26 mouse cellular contexts compared by ENCODE assay signal in the genomic region with DNA sequence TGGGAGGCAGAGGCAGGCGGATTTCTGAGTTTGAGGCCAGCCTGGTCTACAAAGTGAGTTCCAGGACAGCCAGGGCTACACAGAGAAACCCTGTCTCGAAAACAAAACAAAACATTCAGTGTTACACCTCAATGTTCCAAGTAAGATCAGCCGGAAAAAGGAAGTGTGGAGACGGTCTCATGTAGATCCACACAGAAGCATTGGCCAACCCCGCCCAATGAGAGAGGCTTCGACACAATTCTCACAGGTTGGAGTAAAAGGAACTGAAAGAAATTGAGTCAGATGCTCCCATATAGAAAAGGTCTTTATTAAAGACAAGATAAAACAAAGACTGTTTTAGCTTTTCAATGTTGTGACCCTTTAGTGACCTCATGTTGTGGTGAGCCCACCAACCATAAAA.
DNase-seq lines count a peak whose midpoint lies in the region; ATAC-seq and TF ChIP-seq lines count a peak whose summit lies in the region.
"Had no signal": no experiment of that assay in that cellular context is flagged by ENCODE, and none has a peak within 500 bp of the region (broad histone marks: within the 10 kb centered on the region; RNA-seq: fewer than 3 reads in every experiment).

No protein-coding gene starts in this region.

- peak overlapping the region; percentile 67; the same call in 1 of the 2 replicates for H3K27ac ChIP-seq in gastrocnemius, adult 2 months
- H3K27ac ChIP-seq in intestine, postnatal 0 days (ENCODE audit: low read depth, low read length): no peak overlapping the region
- H3K27ac ChIP-seq: forebrain, embryonic 13.5 days; hindbrain, embryonic 10.5 days; hindbrain, embryonic 15.5 days; liver, embryonic 14.5 days; stomach, embryonic 15.5 days had no signal

- intact Hi-C loops in gastrocnemius, adult 2 months (cut with DNase I): no loop called here
- intact Hi-C loops in gastrocnemius, postnatal 14 days (cut with DNase I; ENCODE audit: low total_unique reads): no loop called here

- H3K4me2 ChIP-seq in intestine, postnatal 0 days (replicated peaks; ENCODE audit: low read depth): no peak overlapping the region
- H3K4me2 ChIP-seq: forebrain, embryonic 13.5 days; hindbrain, embryonic 15.5 days; lung, embryonic 14.5 days; stomach, embryonic 15.5 days had no signal

- TF ChIP-seq CTCF in gastrocnemius, adult 2 months (IDR thresholded peaks at IDR 0.05): no peak
- TF ChIP-seq CTCF in intestine, postnatal 0 days (IDR thresholded peaks at IDR 0.05; ENCODE audit: low read depth): no peak

- H3K27me3 ChIP-seq in intestine, postnatal 0 days (replicated peaks; ENCODE audit: control insufficient read depth, insufficient read depth, low read length): no peaks in the 10 kb centered on the region
- H3K27me3 ChIP-seq: hindbrain, embryonic 15.5 days; stomach, embryonic 15.5 days had no signal

- ATAC-seq in intestine, postnatal 0 days: no peak
- ATAC-seq: forebrain, embryonic 13.5 days had no signal

- WGBS in intestine, postnatal 0 days: 94% methylated on average over 6 of the region's 6 CpGs

- no peak overlapping the region for H3K9ac ChIP-seq in intestine, postnatal 0 days (ENCODE audit: low read depth, low read length)
- H3K9ac ChIP-seq: forebrain, embryonic 13.5 days; hindbrain, embryonic 15.5 days; liver, embryonic 14.5 days; lung, embryonic 14.5 days; stomach, embryonic 15.5 days had no signal

- DNase-seq in gastrocnemius, adult 2 months: peak; percentile 16
- no peak for DNase-seq in gastrocnemius, postnatal 14 days
- DNase-seq in 416B (ENCODE audit: low read depth): peak; percentile 32
- peak; percentile 48 for DNase-seq in induced T-regulatory cell, adult 2 months (ENCODE audit: low read depth)
- peak; percentile 46 for DNase-seq in naive thymus-derived CD4-positive, alpha-beta T cell, adult 2 months (ENCODE audit: low read depth)
- no peak for DNase-seq in retina, postnatal 1 day
- DNase-seq: adrenal gland, postnatal 25 days; cerebellum, postnatal 25 days; gastrocnemius, postnatal 25 days; heart, adult 2 months; heart, postnatal 14 days; kidney, adult 8-10 months; kidney, postnatal 10 days; layer of hippocampus, postnatal 36 days; left cerebral cortex, postnatal 4 days; lung, embryonic 14.5 days; lung, postnatal 14 days; midbrain, embryonic 14.5 days; thymus, adult 18-20 months; thymus, postnatal 25 days had no signal

- H3K4me1 ChIP-seq in intestine, postnatal 0 days (replicated peaks; ENCODE audit: control insufficient read depth, insufficient read depth, low read length): no peaks in the 10 kb centered on the region
- H3K4me1 ChIP-seq: forebrain, embryonic 13.5 days; hindbrain, embryonic 10.5 days; hindbrain, embryonic 15.5 days; stomach, embryonic 15.5 days had no signal

- H3K4me3 ChIP-seq in gastrocnemius, adult 2 months: no peak overlapping the region
- no peak overlapping the region for H3K4me3 ChIP-seq in intestine, postnatal 0 days (ENCODE audit: low read depth, low read length)
- H3K4me3 ChIP-seq: forebrain, embryonic 13.5 days; heart, adult 2 months; hindbrain, embryonic 10.5 days; hindbrain, embryonic 15.5 days; stomach, embryonic 15.5 days had no signal

- no peaks in the 10 kb centered on the region for H3K36me3 ChIP-seq in intestine, postnatal 0 days (ENCODE audit: control insufficient read depth, insufficient read depth)
- H3K36me3 ChIP-seq: hindbrain, embryonic 10.5 days; hindbrain, embryonic 15.5 days; stomach, embryonic 15.5 days had no signal

- H3K9me3 ChIP-seq in intestine, postnatal 0 days (ENCODE audit: control insufficient read depth): no peaks in the 10 kb centered on the region
- H3K9me3 ChIP-seq: forebrain, embryonic 13.5 days; hindbrain, embryonic 10.5 days; hindbrain, embryonic 15.5 days; stomach, embryonic 15.5 days had no signal

Comparison
In these comparisons a context has a peak if more than half of its experiments do, and no peak if none do; other contexts are left out.
1. DNase-seq: peak in gastrocnemius, adult 2 months (single experiment), 416B (single experiment), induced T-regulatory cell, adult 2 months (single experiment) and naive thymus-derived CD4-positive, alpha-beta T cell, adult 2 months (single experiment); none in gastrocnemius, postnatal 14 days (single experiment) and retina, postnatal 1 day (single experiment).